ENCODE assay signal across 19 mouse cellular contexts in the genomic region with DNA sequence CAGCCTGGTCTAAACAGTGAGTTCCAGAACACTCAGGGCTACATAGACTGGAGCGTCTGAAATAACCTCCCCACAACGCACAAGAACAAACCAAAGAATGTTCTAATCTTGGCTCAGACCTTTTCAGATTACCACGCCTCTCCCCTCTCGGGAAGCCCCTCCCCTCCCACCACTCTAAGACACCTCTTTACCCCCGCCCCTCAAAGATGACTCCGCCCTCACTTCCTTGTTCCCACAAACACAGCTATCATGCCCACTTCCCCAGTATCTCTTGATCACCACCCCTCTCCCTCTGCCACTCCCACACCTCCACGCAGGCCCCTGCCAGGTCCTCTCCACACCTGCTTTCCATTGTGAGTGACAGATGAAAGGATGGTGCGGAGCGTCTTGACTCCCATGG. TPM values are rescaled to one million over a fixed set of nuclear protein-coding genes. Genes with fewer than 3 reads are reported as not detected.
DNase-seq lines count a peak whose midpoint lies in the region; ATAC-seq and TF ChIP-seq lines count a peak whose summit lies in the region.
"Had no signal": no experiment of that assay in that cellular context is flagged by ENCODE, and none has a peak within 500 bp of the region (broad histone marks: within the 10 kb centered on the region; RNA-seq: fewer than 3 reads in every experiment).

No protein-coding gene starts in this region.

- H3K9ac ChIP-seq in lung, embryonic 16.5 days (ENCODE audit: low read length): no peak overlapping the region
- H3K9ac ChIP-seq in kidney, embryonic 14.5 days (ENCODE audit: low read depth, low read length): no peak overlapping the region
- H3K9ac ChIP-seq: heart, embryonic 13.5 days; hindbrain, embryonic 12.5 days; limb, embryonic 13.5 days; stomach, embryonic 15.5 days had no signal

- H3K36me3 ChIP-seq in lung, embryonic 16.5 days (ENCODE audit: control insufficient read depth, insufficient read depth, low read length): no peaks in the 10 kb centered on the region
- no peaks in the 10 kb centered on the region for H3K36me3 ChIP-seq in kidney, embryonic 14.5 days (ENCODE audit: control insufficient read depth, insufficient read depth, low read length)
- H3K36me3 ChIP-seq: heart, embryonic 13.5 days; hindbrain, embryonic 12.5 days; limb, embryonic 13.5 days; stomach, embryonic 15.5 days had no signal

- WGBS in lung, embryonic 16.5 days: 67% methylated on average over 9 of the region's 9 CpGs
- WGBS in lung, adult 2 months: 57% methylated on average over 9 of the region's 9 CpGs
- WGBS in kidney, embryonic 14.5 days: 76% methylated on average over 9 of the region's 9 CpGs

- peak; percentile 15; the same call in 1 of the 2 replicates for ATAC-seq in lung, embryonic 16.5 days (ENCODE audit: low read depth)
- no peak for ATAC-seq in erythroblast, adult 5-6 weeks (replicated peaks; ENCODE audit: low FRiP score, poor library complexity, severe bottlenecking)
- no peak for ATAC-seq in kidney, embryonic 14.5 days (ENCODE audit: low FRiP score, low TSS enrichment)
- ATAC-seq: intestine, postnatal 0 days; Patski had no signal

- TF ChIP-seq CTCF in lung, adult 2 months (IDR thresholded peaks at IDR 0.05; ENCODE audit: insufficient read depth, low read length): no peak

- no peak overlapping the region for H3K4me2 ChIP-seq in lung, embryonic 16.5 days (ENCODE audit: low read depth, low read length)
- H3K4me2 ChIP-seq in kidney, embryonic 14.5 days (replicated peaks; ENCODE audit: low read depth, low read length): no peak overlapping the region
- H3K4me2 ChIP-seq: heart, embryonic 13.5 days; hindbrain, embryonic 12.5 days; limb, embryonic 13.5 days; stomach, embryonic 15.5 days had no signal

- H3K4me3 ChIP-seq in lung, embryonic 16.5 days (ENCODE audit: low read length): no peak overlapping the region
- no peak overlapping the region for H3K4me3 ChIP-seq in lung, adult 2 months (replicated peaks; ENCODE audit: extremely low read depth, low read depth, low read length)
- no peak overlapping the region for H3K4me3 ChIP-seq in kidney, embryonic 14.5 days (ENCODE audit: low read length)
- H3K4me3 ChIP-seq: heart, embryonic 13.5 days; hindbrain, embryonic 12.5 days; limb, embryonic 13.5 days; stomach, embryonic 15.5 days had no signal

- DNase-seq in lung, adult 2 months: no peak
- DNase-seq in R1 (ENCODE audit: low read depth, low spot score): peak; percentile 82
- peak; percentile 39 for DNase-seq in lung, postnatal 25 days (ENCODE audit: low spot score)
- peak; percentile 52 for DNase-seq in thymus, postnatal 0 days (ENCODE audit: low spot score)
- DNase-seq in urinary bladder, postnatal 36 days (ENCODE audit: low spot score in 2 of 2): no peak
- DNase-seq: adrenal gland, adult 8-10 months; cerebellum, adult 9-10 months; gastrocnemius, postnatal 36 days; kidney, postnatal 36 days; right cerebral cortex, adult 18-20 months had no signal

- no peak overlapping the region for H3K27ac ChIP-seq in lung, embryonic 16.5 days (ENCODE audit: low read length)
- no peak overlapping the region for H3K27ac ChIP-seq in kidney, embryonic 14.5 days (ENCODE audit: low read depth, low read length)
- H3K27ac ChIP-seq: heart, embryonic 13.5 days; hindbrain, embryonic 12.5 days; limb, embryonic 13.5 days; stomach, embryonic 15.5 days had no signal

- no peak for TF ChIP-seq POLR2A in lung, adult 2 months (IDR thresholded peaks at IDR 0.05; ENCODE audit: borderline replicate concordance, extremely low read depth, low read depth, low read length)

- H3K27me3 ChIP-seq in lung, embryonic 16.5 days (ENCODE audit: control insufficient read depth, insufficient read depth, low read depth, low read length): no peaks in the 10 kb centered on the region
- no peaks in the 10 kb centered on the region for H3K27me3 ChIP-seq in kidney, embryonic 14.5 days (ENCODE audit: control insufficient read depth, insufficient read depth, low read length)
- H3K27me3 ChIP-seq: hindbrain, embryonic 12.5 days; limb, embryonic 13.5 days; stomach, embryonic 15.5 days had no signal

- no peaks in the 10 kb centered on the region for H3K9me3 ChIP-seq in lung, embryonic 16.5 days (ENCODE audit: control insufficient read depth, low read length)
- no peaks in the 10 kb centered on the region for H3K9me3 ChIP-seq in kidney, embryonic 14.5 days (ENCODE audit: control insufficient read depth, low read length)
- H3K9me3 ChIP-seq: heart, embryonic 13.5 days; hindbrain, embryonic 12.5 days; limb, embryonic 13.5 days; stomach, embryonic 15.5 days had no signal

- H3K4me1 ChIP-seq in lung, embryonic 16.5 days (replicated peaks; ENCODE audit: control insufficient read depth, insufficient read depth, low read length): no peaks in the 10 kb centered on the region
- H3K4me1 ChIP-seq in lung, adult 2 months (ENCODE audit: control insufficient read depth, insufficient read depth, low read length): no peaks in the 10 kb centered on the region
- no peaks in the 10 kb centered on the region for H3K4me1 ChIP-seq in kidney, embryonic 14.5 days (ENCODE audit: control insufficient read depth, insufficient read depth, low read length)
- H3K4me1 ChIP-seq: heart, embryonic 13.5 days; hindbrain, embryonic 12.5 days; limb, embryonic 13.5 days; stomach, embryonic 15.5 days had no signal

RNA-seq across cellular contexts. Expression of a gene that starts 26.9 kb away (rescaled TPM):
- 8.9 and 10.7 TPM in 2 replicates for polyA plus RNA-seq in lung, embryonic 16.5 days (2015; fragmentation: Nextera tagmentation; extraction: Ambion mirVana)
- polyA plus RNA-seq in lung, adult 2 months (2012; rRNA removed): 16.7 and 17.0 TPM in 2 replicates
- 76.3 and 78.2 TPM in 2 replicates for polyA plus RNA-seq in thymus, postnatal 0 days (2015; fragmentation: Nextera tagmentation; extraction: Ambion mirVana)
- 5.6 and 6.7 TPM in 2 replicates for total RNA-seq in erythroblast, adult 5-6 weeks (2015; ENCODE audit: low replicate concordance)
- total RNA-seq in erythroblast, adult 5-6 weeks (2017; ENCODE audit: low replicate concordance): 11.3 and 11.8 TPM in 2 replicates
- polyA plus RNA-seq in kidney, embryonic 14.5 days (2014; fragmentation: Nextera tagmentation; extraction: Ambion mirVana): 9.8 and 12.6 TPM in 2 replicates

RNA-seq across cellular contexts. Expression of a gene that starts 27.1 kb away (rescaled TPM):
- 366 and 367 TPM in 2 replicates for polyA plus RNA-seq in lung, embryonic 16.5 days (2015; fragmentation: Nextera tagmentation; extraction: Ambion mirVana)
- 175 and 234 TPM in 2 replicates for polyA plus RNA-seq in lung, adult 2 months (2012; rRNA removed)
- polyA plus RNA-seq in thymus, postnatal 0 days (2015; fragmentation: Nextera tagmentation; extraction: Ambion mirVana): 497 and 515 TPM in 2 replicates
- total RNA-seq in erythroblast, adult 5-6 weeks (2015; ENCODE audit: low replicate concordance): 50.7 and 81.1 TPM in 2 replicates
- total RNA-seq in erythroblast, adult 5-6 weeks (2017; ENCODE audit: low replicate concordance): 115 and 133 TPM in 2 replicates
- polyA plus RNA-seq in kidney, embryonic 14.5 days (2014; fragmentation: Nextera tagmentation; extraction: Ambion mirVana): 458 and 497 TPM in 2 replicates

RNA-seq across cellular contexts. Expression of a gene that starts 46.6 kb away (rescaled TPM):
- polyA plus RNA-seq in lung, embryonic 16.5 days (2015; fragmentation: Nextera tagmentation; extraction: Ambion mirVana): 313 and 319 TPM in 2 replicates
- polyA plus RNA-seq in lung, adult 2 months (2012; rRNA removed): 314 and 324 TPM in 2 replicates
- 133 and 138 TPM in 2 replicates for polyA plus RNA-seq in thymus, postnatal 0 days (2015; fragmentation: Nextera tagmentation; extraction: Ambion mirVana)
- 42.0 and 55.3 TPM in 2 replicates for total RNA-seq in erythroblast, adult 5-6 weeks (2015; ENCODE audit: low replicate concordance)
- 45.1 and 45.4 TPM in 2 replicates for total RNA-seq in erythroblast, adult 5-6 weeks (2017; ENCODE audit: low replicate concordance)
- polyA plus RNA-seq in kidney, embryonic 14.5 days (2014; fragmentation: Nextera tagmentation; extraction: Ambion mirVana): 176 and 239 TPM in 2 replicates

Comparison
In these comparisons a context has a peak if more than half of its experiments do, and no peak if none do; other contexts are left out.
1. DNase-seq: peak in R1 (single experiment), lung, postnatal 25 days (single experiment) and thymus, postnatal 0 days (single experiment); none in lung, adult 2 months (single experiment) and urinary bladder, postnatal 36 days (0 of 2).